Mouse (Mus musculus): ENCODE data around the gene Cemip. TPM values are rescaled to one million over a fixed set of nuclear protein-coding genes. Genes with fewer than 3 reads are reported as not detected.

Gene Cemip
- polyA plus RNA-seq, 2 experiments, result 0.59 to 0.83 TPM

- Histone ChIP-seq H3K4me3 (replicated peaks; ENCODE audit: low read length) (no peak overlapping the region), H3K4me2 (replicated peaks; ENCODE audit: low read depth, low read length, severe bottlenecking) (no peak overlapping the region), H3K27me3 (ENCODE audit: control insufficient read depth, insufficient read depth, low read length) (no peaks in the 10 kb centered on the region), H3K27ac (replicated peaks; ENCODE audit: low read depth, low read length) (no peak overlapping the region), H3K36me3 (ENCODE audit: control insufficient read depth, insufficient read depth, low read length) (no peaks in the 10 kb centered on the region), H3K4me1 (ENCODE audit: control insufficient read depth, insufficient read depth, low read length) (peaks cover 4% of the 10 kb centered on the region), H3K9ac (ENCODE audit: low read depth, low read length, severe bottlenecking) (no peak overlapping the region), H3K9me3 (ENCODE audit: control insufficient read depth, low read length) (no peaks in the 10 kb centered on the region)
- DNase-seq (ENCODE audit: low spot score), result no peak
- 79% methylated on average over 3 of the region's 3 CpGs for WGBS
- ATAC-seq (ENCODE audit: low FRiP score, low read depth), result no peak
- no peak for TF ChIP-seq POLR2A (IDR thresholded peaks at IDR 0.05; ENCODE audit: borderline replicate concordance, extremely low read depth, insufficient read depth, insufficient read length)
Measured at GRCm38 (mm10) chr7:84022462-84022861, 63.8 kb downstream of the Cemip start.

DNA sequence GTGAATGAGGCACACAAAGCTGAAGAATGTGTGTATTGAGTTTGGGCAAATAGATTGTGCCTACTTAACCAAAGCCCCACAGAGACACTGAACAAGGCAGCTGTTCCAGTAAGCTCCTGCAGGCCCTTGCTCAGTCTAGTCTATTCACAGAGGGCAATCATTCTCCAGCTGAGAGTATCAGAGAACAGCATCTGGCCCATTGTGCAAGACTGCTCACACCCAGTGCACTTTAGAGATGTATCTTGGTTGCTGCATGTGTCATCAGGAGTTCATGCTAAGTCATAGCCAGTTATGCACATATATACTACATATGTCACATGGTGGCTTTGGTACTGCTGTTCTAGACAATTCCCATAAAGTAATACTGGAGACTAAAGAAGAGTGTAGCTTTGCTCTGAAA is 66.9 kb downstream of the Cemip start:
- Histone ChIP-seq H3K27me3 (ENCODE audit: control insufficient read depth, insufficient read depth, low read length) (no peaks in the 10 kb centered on the region), H3K27ac (replicated peaks; ENCODE audit: low read depth, low read length) (no peak overlapping the region), H3K4me2 (replicated peaks; ENCODE audit: low read depth, low read length, severe bottlenecking) (no peak overlapping the region), H3K36me3 (ENCODE audit: control insufficient read depth, insufficient read depth, low read length) (no peaks in the 10 kb centered on the region), H3K9me3 (ENCODE audit: control insufficient read depth, low read length) (no peaks in the 10 kb centered on the region), H3K4me3 (replicated peaks; ENCODE audit: low read length) (no peak overlapping the region), H3K9ac (ENCODE audit: low read depth, low read length, severe bottlenecking) (no peak overlapping the region), H3K4me1 (ENCODE audit: control insufficient read depth, insufficient read depth, low read length) (peaks cover 4% of the 10 kb centered on the region)
- ATAC-seq (ENCODE audit: low FRiP score, low read depth), result no peak
- DNase-seq (ENCODE audit: low spot score), result no peak
- no peak for TF ChIP-seq POLR2A (IDR thresholded peaks at IDR 0.05; ENCODE audit: borderline replicate concordance, extremely low read depth, insufficient read depth, insufficient read length)

DNA sequence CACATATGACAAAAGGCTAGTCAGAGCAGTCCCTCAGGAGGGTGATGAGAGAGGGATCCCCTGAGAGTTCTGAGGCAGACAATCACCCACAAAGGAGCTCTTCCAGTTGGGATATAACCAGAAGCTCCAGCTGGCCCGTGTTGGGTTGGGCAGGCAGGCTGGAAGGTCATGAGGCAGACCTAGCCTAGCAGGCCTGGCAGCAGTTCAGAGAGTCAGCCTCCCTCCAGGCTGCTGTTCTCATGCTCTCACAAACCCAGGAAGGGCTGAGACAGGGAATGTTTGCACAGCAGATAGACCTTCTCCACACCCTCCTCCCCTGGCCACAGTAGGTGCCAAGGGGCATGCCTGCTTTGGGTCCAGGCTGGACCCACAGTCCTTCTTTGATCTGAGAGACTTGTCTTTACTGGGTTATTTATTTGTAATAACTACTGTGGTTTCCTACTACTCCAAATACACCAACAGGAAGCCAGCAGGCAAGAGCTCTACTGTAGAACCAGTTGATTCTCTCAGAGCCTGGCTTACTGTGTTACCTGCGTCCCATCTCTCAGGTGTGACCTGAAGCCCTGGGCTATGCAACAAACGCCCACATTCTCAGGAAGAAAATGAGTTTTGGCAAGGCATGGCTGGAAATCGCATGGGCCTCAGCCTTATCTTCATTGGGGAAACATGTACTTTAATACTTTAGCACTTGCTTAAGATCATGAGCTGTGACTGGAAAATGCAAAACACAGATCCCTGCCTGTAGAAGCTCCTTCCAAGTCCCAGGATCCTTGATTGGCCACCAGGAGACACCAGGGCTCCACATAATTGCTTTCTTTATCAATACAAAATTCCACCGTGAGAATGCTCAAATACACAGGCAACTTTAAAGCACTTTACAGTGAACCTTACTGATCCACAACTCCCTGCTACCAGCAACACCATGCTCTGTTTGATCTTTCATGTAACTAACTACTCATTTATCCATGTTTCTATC is 67.7 kb downstream of the Cemip start:
- DNase-seq (ENCODE audit: low spot score), result no peak

DNA sequence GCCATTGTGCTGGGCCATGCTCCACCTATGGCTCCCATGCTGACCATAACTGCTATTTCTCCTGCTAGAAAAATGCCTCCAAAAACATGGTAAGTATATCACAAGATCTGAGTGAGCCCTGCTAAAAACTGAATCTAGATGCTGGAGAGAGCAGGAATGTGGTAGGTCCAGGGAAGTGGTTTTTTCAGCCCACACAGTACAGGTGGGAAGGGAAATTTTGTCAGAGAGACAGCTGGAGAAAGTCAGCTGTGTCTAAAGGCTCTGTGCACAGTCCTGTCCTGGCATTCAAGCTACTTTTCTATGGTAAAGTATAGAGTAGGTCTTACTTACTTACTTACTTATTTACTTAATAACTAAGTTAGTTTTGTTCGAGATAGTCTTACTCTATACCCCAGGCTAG is 71.3 kb downstream of the Cemip start:
- no peak overlapping the region for H3K4me3 ChIP-seq (replicated peaks; ENCODE audit: low read length)

More for the DNA sequence above, 67.7 kb downstream of the Cemip start:
- Histone ChIP-seq H3K27me3 (ENCODE audit: control insufficient read depth, insufficient read depth, low read length) (no peaks in the 10 kb centered on the region), H3K4me1 (ENCODE audit: control insufficient read depth, insufficient read depth, low read length) (peaks cover 4% of the 10 kb centered on the region), H3K27ac (replicated peaks; ENCODE audit: low read depth, low read length) (no peak overlapping the region), H3K4me2 (replicated peaks; ENCODE audit: low read depth, low read length, severe bottlenecking) (no peak overlapping the region), H3K9me3 (ENCODE audit: control insufficient read depth, low read length) (no peaks in the 10 kb centered on the region), H3K9ac (ENCODE audit: low read depth, low read length, severe bottlenecking) (no peak overlapping the region), H3K4me3 (replicated peaks; ENCODE audit: low read length) (no peak overlapping the region), H3K36me3 (ENCODE audit: control insufficient read depth, insufficient read depth, low read length) (no peaks in the 10 kb centered on the region)
- no peak for TF ChIP-seq POLR2A (IDR thresholded peaks at IDR 0.05; ENCODE audit: borderline replicate concordance, extremely low read depth, insufficient read depth, insufficient read length)
- 66% methylated on average over 5 of the region's 5 CpGs for WGBS
- ATAC-seq (ENCODE audit: low FRiP score, low read depth), result no peak

GRCm38 (mm10) chr7:84013656-84014055 is 72.6 kb downstream of the Cemip start:
- no peak for TF ChIP-seq POLR2A (IDR thresholded peaks at IDR 0.05; ENCODE audit: borderline replicate concordance, extremely low read depth, insufficient read depth, insufficient read length)
- no peaks in the 10 kb centered on the region for H3K36me3 ChIP-seq (ENCODE audit: control insufficient read depth, insufficient read depth, low read length)

More for the DNA sequence above, 71.3 kb downstream of the Cemip start:
- no peak for TF ChIP-seq POLR2A (IDR thresholded peaks at IDR 0.05; ENCODE audit: borderline replicate concordance, extremely low read depth, insufficient read depth, insufficient read length)
- Histone ChIP-seq H3K27ac (replicated peaks; ENCODE audit: low read depth, low read length) (no peak overlapping the region), H3K27me3 (ENCODE audit: control insufficient read depth, insufficient read depth, low read length) (no peaks in the 10 kb centered on the region), H3K9ac (ENCODE audit: low read depth, low read length, severe bottlenecking) (no peak overlapping the region), H3K36me3 (ENCODE audit: control insufficient read depth, insufficient read depth, low read length) (no peaks in the 10 kb centered on the region), H3K9me3 (ENCODE audit: control insufficient read depth, low read length) (no peaks in the 10 kb centered on the region), H3K4me2 (replicated peaks; ENCODE audit: low read depth, low read length, severe bottlenecking) (no peak overlapping the region), H3K4me1 (ENCODE audit: control insufficient read depth, insufficient read depth, low read length) (peaks cover 4% of the 10 kb centered on the region)
- DNase-seq (ENCODE audit: low spot score) (no peak), ATAC-seq (ENCODE audit: low FRiP score, low read depth) (no peak)
- 82% methylated on average over 1 of the region's 1 CpGs for WGBS

More at GRCm38 (mm10) chr7:84013656-84014055, 72.6 kb downstream of the Cemip start:
- Histone ChIP-seq H3K27ac (replicated peaks; ENCODE audit: low read depth, low read length) (no peak overlapping the region), H3K9me3 (ENCODE audit: control insufficient read depth, low read length) (no peaks in the 10 kb centered on the region), H3K9ac (ENCODE audit: low read depth, low read length, severe bottlenecking) (no peak overlapping the region), H3K4me1 (ENCODE audit: control insufficient read depth, insufficient read depth, low read length) (peaks cover 4% of the 10 kb centered on the region), H3K4me2 (replicated peaks; ENCODE audit: low read depth, low read length, severe bottlenecking) (no peak overlapping the region), H3K4me3 (replicated peaks; ENCODE audit: low read length) (no peak overlapping the region), H3K27me3 (ENCODE audit: control insufficient read depth, insufficient read depth, low read length) (no peaks in the 10 kb centered on the region)
- no peak for DNase-seq (ENCODE audit: low spot score)
- ATAC-seq (ENCODE audit: low FRiP score, low read depth), result no peak
- WGBS, result 69% methylated on average over 4 of the region's 4 CpGs

Data from limb, embryonic 14.5 days (tissue).